Comparison of ENCODE assay signal across 8 mouse cellular contexts in genomic region chr16:45120844-45121425, GRCm38 (mm10). TPM values are rescaled to one million over a fixed set of nuclear protein-coding genes. Genes with fewer than 3 reads are reported as not detected.
DNase-seq lines count a peak whose midpoint lies in the region; ATAC-seq and TF ChIP-seq lines count a peak whose summit lies in the region.

No protein-coding gene starts in this region.

- TF ChIP-seq CTCF in embryonic fibroblast, embryonic 13.5 days (IDR thresholded peaks at IDR 0.05; ENCODE audit: borderline replicate concordance, insufficient read depth, low read length), result no peak

- no peak overlapping the region for H3K4me2 ChIP-seq in forebrain, embryonic 16.5 days (ENCODE audit: low read length)
- H3K4me2 ChIP-seq in lung, embryonic 15.5 days, result no peak overlapping the region

- H3K9ac ChIP-seq in forebrain, embryonic 16.5 days (replicated peaks; ENCODE audit: low read depth, low read length), result no peak overlapping the region
- no peak overlapping the region for H3K9ac ChIP-seq in lung, embryonic 15.5 days

- no peaks in the 10 kb centered on the region for H3K36me3 ChIP-seq in forebrain, embryonic 16.5 days (ENCODE audit: control insufficient read depth, insufficient read depth)
- no peaks in the 10 kb centered on the region for H3K36me3 ChIP-seq in forebrain, embryonic 10.5 days (replicated peaks)
- H3K36me3 ChIP-seq in lung, embryonic 15.5 days, result 0 out of 2 replicates have a peak, but pooled peaks cover 3% of the 10 kb centered on the region

- no peak for ATAC-seq in forebrain, embryonic 16.5 days
- ATAC-seq in lung, embryonic 15.5 days (ENCODE audit: borderline replicate concordance, extremely low read depth, low FRiP score, low TSS enrichment), result peak; percentile 75
- ATAC-seq in frontal cortex, adult (ENCODE audit: low TSS enrichment), result no peak

- intact Hi-C loops in heart, postnatal 25 days (cut with DNase I), result loop anchor here (2.0 to 10.0 kb wide), 2 partner anchors 20 to 356 kb away; partner anchors contain the start of gene Cd200r1

- 50% methylated on average over 5 of the region's 5 CpGs for WGBS in forebrain, embryonic 16.5 days
- 86% methylated on average over 5 of the region's 5 CpGs for WGBS in forebrain, embryonic 10.5 days
- WGBS in lung, embryonic 15.5 days, result 41% methylated on average over 5 of the region's 5 CpGs

- peak overlapping the region; percentile 28; the same call in 1 of the 2 replicates for H3K27ac ChIP-seq in forebrain, embryonic 16.5 days (ENCODE audit: low read length)
- no peak overlapping the region for H3K27ac ChIP-seq in forebrain, embryonic 10.5 days
- H3K27ac ChIP-seq in embryonic fibroblast, embryonic 13.5 days (ENCODE audit: insufficient read depth, low read length), result peak overlapping the region; percentile 14; the same call in 1 of the 2 replicates
- peak overlapping the region; percentile 60 for H3K27ac ChIP-seq in lung, embryonic 15.5 days

- no peak overlapping the region for H3K4me3 ChIP-seq in forebrain, embryonic 16.5 days (replicated peaks; ENCODE audit: low read length)
- no peak overlapping the region for H3K4me3 ChIP-seq in forebrain, embryonic 10.5 days
- H3K4me3 ChIP-seq in embryonic fibroblast, embryonic 13.5 days (ENCODE audit: insufficient read depth, low read length), result no peak overlapping the region
- H3K4me3 ChIP-seq in lung, embryonic 15.5 days, result no peak overlapping the region

- H3K27me3 ChIP-seq in forebrain, embryonic 16.5 days (replicated peaks; ENCODE audit: control insufficient read depth, insufficient read depth, low read length), result no peaks in the 10 kb centered on the region
- no peaks in the 10 kb centered on the region for H3K27me3 ChIP-seq in forebrain, embryonic 10.5 days (ENCODE audit: poor library complexity, severe bottlenecking)
- no peaks in the 10 kb centered on the region for H3K27me3 ChIP-seq in lung, embryonic 15.5 days

- H3K9me3 ChIP-seq in forebrain, embryonic 16.5 days (ENCODE audit: control insufficient read depth, low read length), result no peaks in the 10 kb centered on the region
- H3K9me3 ChIP-seq in forebrain, embryonic 10.5 days, result no peaks in the 10 kb centered on the region
- no peaks in the 10 kb centered on the region for H3K9me3 ChIP-seq in lung, embryonic 15.5 days

- TF ChIP-seq POLR2A in embryonic fibroblast, embryonic 13.5 days (IDR thresholded peaks at IDR 0.05; ENCODE audit: low read depth, low read length), result no peak

- DNase-seq in forebrain, embryonic 10.5 days (ENCODE audit: extremely low spot score, low spot score), result no peak
- peak; percentile 52 for DNase-seq in NIH3T3 (ENCODE audit: low read depth)
- DNase-seq in heart, postnatal 25 days (ENCODE audit: low spot score), result peak; percentile 50
- DNase-seq in c-Kit-positive CD71-positive TER-119-positive erythroid progenitor cells, embryonic 14.5 days (ENCODE audit: low spot score), result no peak

- peaks cover 8% of the 10 kb centered on the region; the same call in 1 of the 2 replicates for H3K4me1 ChIP-seq in forebrain, embryonic 16.5 days (replicated peaks; ENCODE audit: control insufficient read depth, insufficient read depth, low read length)
- no peaks in the 10 kb centered on the region for H3K4me1 ChIP-seq in forebrain, embryonic 10.5 days
- 0 out of 2 replicates have a peak, but pooled peaks cover 3% of the 10 kb centered on the region for H3K4me1 ChIP-seq in embryonic fibroblast, embryonic 13.5 days (ENCODE audit: control insufficient read depth, insufficient read depth, low read length)
- peaks cover 7% of the 10 kb centered on the region for H3K4me1 ChIP-seq in lung, embryonic 15.5 days

RNA-seq across cellular contexts. Expression of gene Ccdc80, which starts 27.7 kb away (rescaled TPM):
- 19.6 and 32.8 TPM in 2 replicates for polyA plus RNA-seq in forebrain, embryonic 16.5 days (2015; fragmentation: Nextera tagmentation; extraction: Ambion mirVana)
- polyA plus RNA-seq in forebrain, embryonic 10.5 days (2016; fragmentation: Nextera tagmentation; extraction: Ambion mirVana), result 11.7 and 14.0 TPM in 2 replicates
- 640 and 641 TPM in 2 replicates for polyA plus RNA-seq in embryonic fibroblast, embryonic 13.5 days (2011; ENCODE audit: insufficient read length, low read depth, missing spikeins)
- total RNA-seq in heart, postnatal 25 days (2021), result 10 to 100 TPM; 83.0 to 90.7 TPM
- polyA plus RNA-seq in lung, embryonic 15.5 days (2015; fragmentation: Nextera tagmentation; extraction: Ambion mirVana), result 73.1 and 73.5 TPM in 2 replicates

RNA-seq across cellular contexts. Expression of gene Slc35a5, which starts 37.6 kb away (rescaled TPM):
- polyA plus RNA-seq in forebrain, embryonic 16.5 days (2015; fragmentation: Nextera tagmentation; extraction: Ambion mirVana), result 37.0 and 39.9 TPM in 2 replicates
- 10.1 and 12.0 TPM in 2 replicates for polyA plus RNA-seq in forebrain, embryonic 10.5 days (2016; fragmentation: Nextera tagmentation; extraction: Ambion mirVana)
- polyA plus RNA-seq in embryonic fibroblast, embryonic 13.5 days (2011; ENCODE audit: insufficient read length, low read depth, missing spikeins), result 34.8 and 46.1 TPM in 2 replicates
- total RNA-seq in heart, postnatal 25 days (2021), result 10 to 100 TPM; 10.9 to 11.0 TPM
- polyA plus RNA-seq in lung, embryonic 15.5 days (2015; fragmentation: Nextera tagmentation; extraction: Ambion mirVana), result 16.1 and 23.1 TPM in 2 replicates

RNA-seq across cellular contexts. Expression of gene Atg3, which starts 37.6 kb away (rescaled TPM):
- 52.0 and 54.0 TPM in 2 replicates for polyA plus RNA-seq in forebrain, embryonic 16.5 days (2015; fragmentation: Nextera tagmentation; extraction: Ambion mirVana)
- polyA plus RNA-seq in forebrain, embryonic 10.5 days (2016; fragmentation: Nextera tagmentation; extraction: Ambion mirVana), result 33.3 and 34.6 TPM in 2 replicates
- polyA plus RNA-seq in embryonic fibroblast, embryonic 13.5 days (2011; ENCODE audit: insufficient read length, low read depth, missing spikeins), result 57.1 and 72.5 TPM in 2 replicates
- 10 to 100 TPM; 19.1 to 22.1 TPM for total RNA-seq in heart, postnatal 25 days (2021)
- polyA plus RNA-seq in lung, embryonic 15.5 days (2015; fragmentation: Nextera tagmentation; extraction: Ambion mirVana), result 37.0 and 39.1 TPM in 2 replicates

Comparison
In these comparisons a context has a peak if more than half of its experiments do, and no peak if none do; other contexts are left out.
1. DNase-seq: peak in NIH3T3 (single experiment) and heart, postnatal 25 days (single experiment); none in forebrain, embryonic 10.5 days (single experiment) and c-Kit-positive CD71-positive TER-119-positive erythroid progenitor cells, embryonic 14.5 days (single experiment).